Mouse (Mus musculus): ENCODE measurements at regions not wholly inside any gene's neighbourhood (a gene's known extent, or its start where the extent isn't known, plus 50 kb on each side); places are given as distances from the start of the nearest gene placed in this dataset.

- no peak for DNase-seq (ENCODE audit: low spot score)
Observed at GRCm38 (mm10) chr13:28644846-28645574, 308.5 kb downstream of the Sox4 start.

DNA sequence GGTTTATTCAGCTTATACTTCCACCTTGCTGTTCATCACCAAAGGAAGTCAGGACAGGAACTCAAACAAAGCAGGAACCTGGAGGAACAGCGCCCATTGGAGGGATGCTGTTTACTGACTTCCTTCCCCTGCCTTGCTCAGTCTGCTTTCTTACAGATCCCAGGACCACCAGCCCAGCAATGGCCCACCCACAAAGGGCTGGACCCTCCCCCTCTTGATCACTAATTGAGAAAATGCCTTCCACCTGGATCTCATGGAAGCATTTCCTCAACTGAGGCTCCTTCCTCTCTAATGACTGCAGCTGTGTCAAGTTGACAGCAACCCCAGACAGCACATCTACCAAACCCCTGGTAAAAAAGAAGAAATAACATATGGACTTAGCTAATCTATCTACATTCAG lies 312.7 kb downstream of the Sox4 start:
- DNase-seq (ENCODE audit: low spot score), result no peak

DNA sequence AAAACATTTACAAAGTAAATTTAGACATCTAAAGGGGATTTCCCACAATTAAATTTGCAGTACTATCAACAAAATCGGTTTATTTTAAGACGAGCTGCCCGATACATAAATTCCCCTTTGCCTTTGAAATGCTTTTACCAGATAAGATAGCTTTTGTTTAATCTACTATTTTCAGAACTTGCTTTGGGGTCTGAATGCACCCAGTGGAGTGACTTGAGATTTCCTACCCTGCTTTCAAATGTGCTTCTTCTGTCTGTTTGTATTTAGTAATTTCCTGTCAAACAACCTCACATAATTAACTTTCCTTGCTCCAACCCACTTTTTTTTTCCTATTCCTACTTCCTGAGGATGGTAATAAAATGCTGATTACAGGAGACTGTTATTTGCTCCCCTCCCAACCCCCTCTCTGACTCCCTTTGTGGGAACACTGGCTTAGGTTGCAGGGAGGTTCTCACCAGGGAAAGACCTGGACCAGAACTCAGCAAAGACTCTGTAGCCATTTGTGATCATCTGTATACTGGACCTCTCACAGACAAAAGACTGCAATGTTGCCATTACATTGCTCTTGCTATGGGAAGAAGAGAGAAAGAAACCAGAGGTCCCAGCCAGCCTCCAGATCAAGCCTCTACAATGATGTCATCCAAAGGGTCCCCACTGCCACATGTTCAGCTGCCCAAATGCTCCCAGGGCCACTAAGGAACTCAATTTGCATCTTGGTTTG lies 318.1 kb downstream of the Sox4 start:
- DNase-seq (ENCODE audit: low spot score), result peak; percentile 52

GRCm38 (mm10) chr13:28633541-28634041 lies 319.9 kb downstream of the Sox4 start:
- no peak for DNase-seq (ENCODE audit: low spot score)

DNA sequence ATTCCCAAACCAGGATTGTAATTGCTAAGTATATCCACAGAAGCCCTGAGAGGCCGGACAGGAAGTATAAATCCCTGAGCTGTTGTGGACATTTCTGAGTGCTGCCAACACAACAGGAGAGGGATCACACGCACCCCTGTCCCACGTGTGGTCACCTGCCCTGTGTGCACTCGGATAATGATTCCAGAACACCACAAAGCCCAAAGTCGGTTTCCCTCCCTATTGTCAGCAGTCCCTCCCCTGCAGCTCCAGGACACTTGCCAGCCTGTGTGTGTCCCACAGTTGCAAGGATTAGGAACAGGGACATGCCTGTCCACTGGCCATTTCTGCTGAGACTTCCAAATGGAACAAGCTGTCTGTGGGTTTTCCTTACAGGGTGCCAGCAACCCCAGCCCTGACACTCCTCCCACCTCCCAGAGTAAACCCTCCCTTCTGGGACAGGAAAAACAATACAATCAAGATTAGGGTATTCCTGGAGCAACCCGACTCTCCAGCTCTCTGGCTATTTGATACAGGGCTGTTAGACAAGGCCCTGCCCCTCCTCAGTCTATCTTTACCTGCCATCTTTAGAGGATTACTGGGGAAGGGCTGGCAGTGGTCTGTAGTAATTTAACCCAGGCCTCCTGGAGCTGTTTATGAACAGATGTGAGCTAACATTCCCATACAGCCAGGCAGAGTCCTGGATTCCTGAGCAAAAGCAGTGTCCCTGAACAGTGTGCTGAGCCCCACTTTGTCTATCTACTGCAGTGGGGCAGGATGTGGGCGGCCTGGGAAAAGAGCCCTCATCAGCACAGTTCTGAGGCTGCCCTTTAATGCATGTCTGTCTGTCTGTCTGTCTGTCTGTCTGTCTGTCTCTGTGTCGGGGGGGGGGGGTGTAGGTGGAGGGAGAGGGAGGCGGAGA lies 323.8 kb downstream of the Sox4 start:
- peak; percentile 70 for DNase-seq (ENCODE audit: low spot score)

DNA sequence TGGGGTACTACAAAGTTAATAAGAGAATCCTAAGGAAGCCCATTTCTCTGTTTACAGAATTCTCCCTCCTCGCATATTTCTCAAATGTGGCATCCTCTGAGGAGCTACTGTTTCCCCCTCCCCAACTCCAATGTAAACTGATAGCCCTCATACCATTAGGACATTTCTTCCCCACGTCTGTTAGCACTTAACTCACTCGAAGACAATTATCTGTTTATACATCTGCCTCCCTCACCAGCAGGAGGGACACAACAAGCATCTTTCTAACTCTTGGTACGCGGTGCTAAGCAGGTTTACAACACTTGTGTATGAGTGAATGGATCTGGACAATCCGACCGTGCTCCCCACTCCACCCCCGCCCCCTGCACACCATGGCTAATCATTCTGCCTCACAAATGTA lies 324.8 kb downstream of the Sox4 start:
- DNase-seq (ENCODE audit: low spot score), result no peak

GRCm38 (mm10) chr13:28618961-28619360 lies 334.6 kb downstream of the Sox4 start:
- peak; percentile 48 for DNase-seq (ENCODE audit: low spot score)

DNA sequence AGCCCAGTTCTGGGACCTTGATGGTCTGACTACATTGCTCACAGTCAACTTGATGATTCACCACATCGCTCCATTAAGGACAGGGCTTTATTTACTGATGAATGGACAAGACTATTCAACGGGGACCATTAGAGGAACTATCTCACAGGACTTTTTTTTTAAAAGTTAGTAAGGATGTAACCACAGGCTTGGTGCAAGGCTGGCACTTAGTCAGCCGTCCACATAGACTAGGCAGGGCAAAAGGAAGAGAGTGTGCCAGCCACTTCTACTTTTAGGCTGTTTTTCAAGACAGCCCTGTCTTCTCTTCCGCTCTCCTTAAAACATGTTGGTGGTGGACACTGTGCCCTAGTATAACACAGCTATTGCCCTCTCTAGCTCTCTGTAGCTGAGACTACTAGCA lies 336.0 kb downstream of the Sox4 start:
- DNase-seq (ENCODE audit: low spot score), result no peak

- peak; percentile 26 for DNase-seq (ENCODE audit: low spot score)
Observed at GRCm38 (mm10) chr13:28616645-28617381, 336.7 kb downstream of the Sox4 start.

- DNase-seq (ENCODE audit: low spot score), result peak; percentile 38
Observed at GRCm38 (mm10) chr13:28607551-28608114, 345.9 kb downstream of the Sox4 start.

DNA sequence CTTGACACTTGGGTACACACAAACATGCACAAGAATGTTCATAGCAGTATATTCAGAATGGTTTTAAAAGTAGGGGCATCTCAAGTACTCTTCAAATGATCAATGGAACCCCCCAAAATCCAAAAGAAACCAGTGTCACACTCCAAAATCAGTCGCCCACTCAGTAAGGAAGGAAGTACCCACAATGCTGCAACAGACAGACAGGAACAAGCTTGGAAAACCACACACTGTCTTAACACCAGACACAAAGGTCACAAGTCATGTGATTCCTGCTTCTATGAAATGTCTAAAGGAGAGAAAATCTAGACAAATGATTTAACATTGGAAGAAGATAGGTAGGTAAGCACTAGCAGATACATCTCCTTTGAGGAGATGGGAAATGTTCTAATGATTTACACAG lies 346.9 kb downstream of the Sox4 start:
- no peak for DNase-seq (ENCODE audit: low spot score)

DNA sequence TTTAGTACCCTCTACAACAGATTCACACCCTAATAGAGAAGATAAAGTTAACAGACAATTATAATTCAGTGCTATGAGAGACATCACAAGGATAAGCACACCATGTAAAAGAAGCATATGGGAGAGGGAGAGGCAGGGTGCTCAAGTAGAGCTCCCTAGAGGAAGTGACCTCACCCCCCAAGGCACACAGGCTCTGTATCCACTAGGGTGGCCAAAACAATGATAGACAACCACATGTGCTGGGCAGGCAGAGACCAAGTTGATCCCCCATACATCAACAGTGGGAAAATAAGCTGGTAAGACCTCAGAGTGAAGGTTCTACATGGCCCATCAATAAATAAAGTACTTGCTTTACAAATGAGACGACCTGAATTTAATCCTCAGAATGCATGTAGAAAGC lies 347.7 kb downstream of the Sox4 start:
- no peak for DNase-seq (ENCODE audit: low spot score)

GRCm38 (mm10) chr13:28604016-28604415 lies 346.7 kb downstream of the Gm11361 start:
- peak; percentile 52 for DNase-seq (ENCODE audit: low spot score)

DNA sequence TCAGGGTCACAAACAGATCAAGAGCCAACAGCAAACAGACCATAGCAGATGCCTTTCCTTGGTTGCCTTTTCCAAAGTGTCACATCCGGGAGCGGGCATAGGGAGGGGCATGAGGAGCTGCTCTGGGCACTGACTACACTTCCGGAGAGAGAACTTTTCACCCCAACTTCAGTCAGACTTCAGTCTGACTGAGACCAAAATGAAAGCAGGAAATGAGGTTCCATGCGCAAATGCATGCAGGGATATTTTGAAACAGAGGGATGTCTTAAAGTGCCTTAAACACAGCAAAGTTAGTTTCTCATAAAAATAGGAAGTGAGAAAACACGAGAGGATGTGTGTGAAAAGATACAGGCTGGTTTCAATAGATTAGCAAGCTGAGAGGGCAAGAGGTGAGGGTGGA lies 343.5 kb downstream of the Gm11361 start:
- DNase-seq (ENCODE audit: low spot score), result peak; percentile 17

DNA sequence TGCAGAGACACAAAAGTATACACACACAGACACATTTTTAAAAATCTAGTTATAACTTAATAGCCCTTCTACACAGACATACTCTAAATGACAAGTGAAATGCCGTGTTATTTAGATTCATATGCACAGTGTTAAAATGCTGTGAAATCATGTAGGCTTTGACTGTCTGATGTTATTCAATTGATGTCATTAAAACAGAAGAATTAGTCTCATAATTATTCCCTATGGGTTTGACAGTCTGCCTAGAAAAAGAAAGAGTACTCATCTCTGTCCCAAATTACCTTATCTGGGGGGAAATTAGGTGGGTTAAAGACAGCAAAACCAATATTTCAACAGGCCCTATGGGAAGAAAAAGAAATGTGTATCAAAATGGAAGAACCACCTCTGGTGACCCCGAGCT lies 339.0 kb downstream of the Gm11361 start:
- DNase-seq (ENCODE audit: low spot score), result no peak

DNA sequence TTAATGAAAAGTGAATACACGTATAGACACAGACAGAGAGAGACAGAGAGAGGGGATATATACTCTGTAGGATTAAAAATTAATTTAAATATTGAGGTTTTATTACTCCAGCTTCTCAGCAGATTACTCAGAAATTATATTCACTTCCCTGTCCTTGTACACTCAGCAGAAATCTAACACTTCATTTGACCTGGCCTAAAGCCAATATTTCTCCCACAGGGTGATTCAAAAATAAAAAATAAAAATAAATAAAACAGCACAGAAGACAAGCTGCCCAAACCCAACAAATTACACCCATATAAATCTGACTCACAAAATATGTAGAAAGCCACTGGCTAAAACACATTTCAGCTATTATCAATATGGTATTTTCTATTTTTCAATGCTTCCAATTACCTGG lies 334.8 kb downstream of the Gm11361 start:
- peak; percentile 13 for DNase-seq (ENCODE audit: low spot score)

DNA sequence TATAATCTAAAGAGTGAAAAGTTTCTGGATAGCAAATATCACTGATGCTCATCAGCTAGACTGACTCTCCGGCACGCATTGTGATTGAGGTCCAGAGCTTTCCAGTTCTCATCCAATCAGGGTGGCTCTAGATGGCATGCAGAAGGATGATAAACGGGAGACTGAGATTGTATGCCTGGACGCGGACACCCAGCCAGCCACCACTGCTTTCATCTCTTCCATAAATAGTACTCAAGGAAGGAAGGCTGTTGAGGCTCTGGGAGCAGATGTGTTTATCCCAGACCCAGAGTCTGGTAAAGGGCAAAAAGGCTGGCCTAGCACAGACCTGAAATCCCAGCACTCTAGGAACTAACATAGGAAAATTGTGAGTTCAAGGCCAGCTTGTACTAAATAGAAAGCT lies 330.6 kb downstream of the Gm11361 start:
- DNase-seq (ENCODE audit: low spot score), result no peak

DNA sequence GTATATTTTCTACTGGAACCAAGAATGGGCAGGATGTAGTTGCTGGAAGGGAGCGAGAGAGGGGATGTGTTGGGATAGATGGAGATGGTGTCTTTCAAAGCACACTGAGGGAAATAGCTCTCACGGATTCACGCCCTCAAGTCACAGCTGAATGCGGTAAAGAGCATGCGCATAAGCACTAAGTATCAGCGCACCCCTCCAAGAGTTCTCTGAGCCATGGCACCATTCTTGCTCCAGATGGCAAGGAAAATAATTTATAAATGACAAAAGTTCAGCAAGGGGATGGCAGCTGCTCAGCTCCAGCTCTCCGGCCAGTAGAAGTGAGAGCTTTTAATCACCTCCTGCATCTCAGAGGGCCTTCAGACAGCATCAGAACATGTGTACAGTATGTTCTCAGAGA lies 329.4 kb downstream of the Gm11361 start:
- no peak for DNase-seq (ENCODE audit: low spot score)

- DNase-seq (ENCODE audit: low spot score), result no peak
Observed at GRCm38 (mm10) chr13:28586140-28586539, 328.8 kb downstream of the Gm11361 start.

GRCm38 (mm10) chr13:28583617-28584016 lies 326.3 kb downstream of the Gm11361 start:
- DNase-seq (ENCODE audit: low spot score), result no peak

GRCm38 (mm10) chr13:28575202-28575851 lies 318.0 kb downstream of the Gm11361 start:
- no peak for DNase-seq (ENCODE audit: low spot score)
